Mouse (Mus musculus) olfactory bulb, adult 2 months (tissue): ENCODE measurements at regions not wholly inside any gene's neighbourhood (a gene's known extent, or its start where the extent isn't known, plus 50 kb on each side); places are given as distances from the start of the nearest gene placed in this dataset.

ENCODE experiments used
- CTCF ChIP-seq: fragments of 200-500 bp; IDR thresholded peaks from 2 replicates; pipeline ENCODE4 v1.5.1; 2012; ENCODE audit warnings: low read depth, mild to moderate bottlenecking, low read length, moderate library complexity; ENCODE audit not compliant: insufficient read depth
- POLR2A ChIP-seq: fragments of 200-500 bp; IDR thresholded peaks from 2 replicates; pipeline ENCODE4 v1.6.1; 2012; ENCODE audit warnings: mild to moderate bottlenecking, low read depth, low read length, moderate library complexity; ENCODE audit not compliant: insufficient read depth

- TF ChIP-seq CTCF (no peak), POLR2A (no peak)
Observed at GRCm38 (mm10) chr1:184170926-184171325, 136.8 kb upstream of the 1700056E22Rik start.
